In the genomic region with DNA sequence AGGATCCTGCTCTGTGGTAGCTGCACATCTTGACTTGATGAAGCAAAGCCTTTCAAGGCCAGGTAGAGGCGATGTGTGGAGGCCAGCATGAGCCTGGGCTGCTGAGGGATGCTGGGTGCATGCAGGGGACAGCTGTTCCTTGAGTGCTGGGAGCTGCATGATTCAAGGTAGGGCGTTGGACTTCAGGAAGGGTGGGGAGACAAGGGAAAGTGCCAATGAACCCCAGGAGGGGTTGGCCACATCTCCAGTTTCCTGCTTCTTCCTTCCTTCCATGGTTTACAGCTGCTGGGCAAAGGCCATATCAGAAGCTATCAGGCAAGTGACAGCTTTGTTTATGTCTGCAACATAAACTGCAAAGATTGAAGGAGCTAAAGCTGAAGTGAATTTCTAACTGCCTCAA, we compare ENCODE assay signal across 19 mouse cellular contexts. TPM values are rescaled to one million over a fixed set of nuclear protein-coding genes. Genes with fewer than 3 reads are reported as not detected.
DNase-seq lines count a peak whose midpoint lies in the region; ATAC-seq lines count a peak whose summit lies in the region.
"Had no signal": no experiment of that assay in that cellular context is flagged by ENCODE, and none has a peak within 500 bp of the region (broad histone marks: within the 10 kb centered on the region; RNA-seq: fewer than 3 reads in every experiment).

No protein-coding gene starts in this region.

- WGBS in heart, embryonic 11.5 days (ENCODE audit: insufficient replicate concordance): 52% methylated on average over 2 of the region's 2 CpGs
- 44% methylated on average over 2 of the region's 2 CpGs for WGBS in lung, embryonic 15.5 days
- 52% methylated on average over 2 of the region's 2 CpGs for WGBS in intestine, embryonic 16.5 days
- WGBS in stomach, embryonic 14.5 days: 69% methylated on average over 2 of the region's 2 CpGs

- peak overlapping the region; percentile 43; the same call in 1 of the 2 replicates for H3K27ac ChIP-seq in heart, embryonic 11.5 days (ENCODE audit: low read depth, low read length)
- H3K27ac ChIP-seq in lung, embryonic 15.5 days: peak overlapping the region; percentile 59
- H3K27ac ChIP-seq in intestine, embryonic 16.5 days (ENCODE audit: low read length): peak overlapping the region; percentile 52
- peak overlapping the region; percentile 40; the same call in 1 of the 2 replicates for H3K27ac ChIP-seq in stomach, embryonic 14.5 days (ENCODE audit: low read length)
- H3K27ac ChIP-seq: limb, embryonic 12.5 days; neural tube, embryonic 13.5 days had no signal

- H3K4me3 ChIP-seq in heart, embryonic 11.5 days (ENCODE audit: low read depth, low read length): no peak overlapping the region
- no peak overlapping the region for H3K4me3 ChIP-seq in lung, embryonic 15.5 days
- no peak overlapping the region for H3K4me3 ChIP-seq in intestine, embryonic 16.5 days (ENCODE audit: low read length)
- no peak overlapping the region for H3K4me3 ChIP-seq in stomach, embryonic 14.5 days (ENCODE audit: low read depth, low read length)
- H3K4me3 ChIP-seq: heart, embryonic 12.5 days; limb, embryonic 12.5 days; neural tube, embryonic 13.5 days had no signal

- H3K9ac ChIP-seq in heart, embryonic 11.5 days (ENCODE audit: low read depth, low read length): no peak overlapping the region
- no peak overlapping the region for H3K9ac ChIP-seq in lung, embryonic 15.5 days
- H3K9ac ChIP-seq in intestine, embryonic 16.5 days (ENCODE audit: low read depth, low read length): no peak overlapping the region
- H3K9ac ChIP-seq in stomach, embryonic 14.5 days (replicated peaks; ENCODE audit: low read depth, low read length): no peak overlapping the region
- H3K9ac ChIP-seq: heart, embryonic 12.5 days; limb, embryonic 12.5 days; neural tube, embryonic 13.5 days had no signal

- no peaks in the 10 kb centered on the region for H3K36me3 ChIP-seq in heart, embryonic 11.5 days (ENCODE audit: control insufficient read depth, insufficient read depth, low read length)
- H3K36me3 ChIP-seq in lung, embryonic 15.5 days: no peaks in the 10 kb centered on the region
- no peaks in the 10 kb centered on the region for H3K36me3 ChIP-seq in intestine, embryonic 16.5 days (ENCODE audit: control insufficient read depth, insufficient read depth, low read length)
- H3K36me3 ChIP-seq in stomach, embryonic 14.5 days (ENCODE audit: control insufficient read depth, insufficient read depth, low read length): no peaks in the 10 kb centered on the region
- H3K36me3 ChIP-seq: heart, embryonic 12.5 days; limb, embryonic 12.5 days; neural tube, embryonic 13.5 days had no signal

- H3K27me3 ChIP-seq in heart, embryonic 11.5 days (ENCODE audit: control insufficient read depth, insufficient read depth, low read length): no peaks in the 10 kb centered on the region
- no peaks in the 10 kb centered on the region for H3K27me3 ChIP-seq in lung, embryonic 15.5 days
- no peaks in the 10 kb centered on the region for H3K27me3 ChIP-seq in intestine, embryonic 16.5 days (replicated peaks; ENCODE audit: control insufficient read depth, insufficient read depth, low read length)
- H3K27me3 ChIP-seq in stomach, embryonic 14.5 days (ENCODE audit: control insufficient read depth, insufficient read depth, low read length): no peaks in the 10 kb centered on the region
- H3K27me3 ChIP-seq: heart, embryonic 12.5 days; limb, embryonic 12.5 days; neural tube, embryonic 13.5 days; Patski had no signal

- H3K9me3 ChIP-seq in heart, embryonic 11.5 days (replicated peaks; ENCODE audit: control insufficient read depth, low read length): no peaks in the 10 kb centered on the region
- no peaks in the 10 kb centered on the region for H3K9me3 ChIP-seq in lung, embryonic 15.5 days
- no peaks in the 10 kb centered on the region for H3K9me3 ChIP-seq in intestine, embryonic 16.5 days (ENCODE audit: control insufficient read depth, low read length)
- no peaks in the 10 kb centered on the region for H3K9me3 ChIP-seq in stomach, embryonic 14.5 days (ENCODE audit: control insufficient read depth, low read depth, low read length)
- H3K9me3 ChIP-seq: heart, embryonic 12.5 days; limb, embryonic 12.5 days; neural tube, embryonic 13.5 days had no signal

- intact Hi-C loops in heart, postnatal 14 days (cut with DNase I): no loop called here

- H3K4me2 ChIP-seq in heart, embryonic 11.5 days: no peak overlapping the region
- no peak overlapping the region for H3K4me2 ChIP-seq in lung, embryonic 15.5 days
- H3K4me2 ChIP-seq in intestine, embryonic 16.5 days (ENCODE audit: low read depth, low read length): no peak overlapping the region
- no peak overlapping the region for H3K4me2 ChIP-seq in stomach, embryonic 14.5 days (replicated peaks; ENCODE audit: low read depth, low read length)
- H3K4me2 ChIP-seq: heart, embryonic 12.5 days; limb, embryonic 12.5 days; neural tube, embryonic 13.5 days had no signal

- no peak for ATAC-seq in heart, embryonic 11.5 days (replicated peaks; ENCODE audit: insufficient number of reproducible peaks, low FRiP score, low TSS enrichment)
- peak; percentile 25; the same call in 1 of the 2 replicates for ATAC-seq in lung, embryonic 15.5 days (ENCODE audit: borderline replicate concordance, extremely low read depth, low FRiP score, low TSS enrichment)
- ATAC-seq in intestine, embryonic 16.5 days: peak; percentile 91
- no peak for ATAC-seq in stomach, embryonic 14.5 days (ENCODE audit: insufficient number of reproducible peaks, insufficient read depth, low FRiP score, low read depth)
- ATAC-seq: midbrain, embryonic 16.5 days; Patski had no signal

- peaks cover 18% of the 10 kb centered on the region for H3K4me1 ChIP-seq in heart, embryonic 11.5 days (ENCODE audit: control insufficient read depth, insufficient read depth, low read length)
- H3K4me1 ChIP-seq in lung, embryonic 15.5 days: peaks cover 39% of the 10 kb centered on the region
- H3K4me1 ChIP-seq in intestine, embryonic 16.5 days (ENCODE audit: control insufficient read depth, insufficient read depth, low read length): peaks cover 21% of the 10 kb centered on the region
- peaks cover 28% of the 10 kb centered on the region for H3K4me1 ChIP-seq in stomach, embryonic 14.5 days (ENCODE audit: control insufficient read depth, insufficient read depth, low read length)
- H3K4me1 ChIP-seq: limb, embryonic 12.5 days; neural tube, embryonic 13.5 days had no signal

- no peak for DNase-seq in heart, postnatal 14 days
- DNase-seq in lung, postnatal 14 days: no peak
- no peak for DNase-seq in testis, postnatal 14 days (ENCODE audit: low spot score)
- DNase-seq in cerebellum, postnatal 10 days: no peak
- DNase-seq: adrenal gland, postnatal 36 days; cerebellum, postnatal 14 days; gastrocnemius, postnatal 14 days; layer of hippocampus, postnatal 36 days; right cerebral cortex, postnatal 4 days; thymus, postnatal 36 days had no signal

RNA-seq across cellular contexts. Expression of gene P2ry2, which starts 28.9 kb away (rescaled TPM):
- 0.54 and 0.68 TPM in 2 replicates for polyA plus RNA-seq in heart, embryonic 11.5 days (2014; fragmentation: Nextera tagmentation; extraction: Ambion mirVana)
- total RNA-seq in heart, postnatal 14 days (2021): 10 to 100 TPM; 20.6 to 22.1 TPM
- 3.9 and 4.9 TPM in 2 replicates for polyA plus RNA-seq in lung, embryonic 15.5 days (2015; fragmentation: Nextera tagmentation; extraction: Ambion mirVana)
- polyA plus RNA-seq in intestine, embryonic 16.5 days (2015; fragmentation: Nextera tagmentation; extraction: Ambion mirVana): 3.1 and 3.3 TPM in 2 replicates
- 1.7 and 2.0 TPM in 2 replicates for polyA plus RNA-seq in stomach, embryonic 14.5 days (2014; fragmentation: Nextera tagmentation; extraction: Ambion mirVana)

RNA-seq across cellular contexts. Expression of gene Fchsd2, which starts 51.1 kb away (rescaled TPM):
- polyA plus RNA-seq in heart, embryonic 11.5 days (2014; fragmentation: Nextera tagmentation; extraction: Ambion mirVana): 16.3 and 20.4 TPM in 2 replicates
- total RNA-seq in heart, postnatal 14 days (2021): 10 to 100 TPM; 28.9 to 31.3 TPM
- 20.0 and 22.5 TPM in 2 replicates for polyA plus RNA-seq in lung, embryonic 15.5 days (2015; fragmentation: Nextera tagmentation; extraction: Ambion mirVana)
- 19.7 and 23.6 TPM in 2 replicates for polyA plus RNA-seq in intestine, embryonic 16.5 days (2015; fragmentation: Nextera tagmentation; extraction: Ambion mirVana)
- polyA plus RNA-seq in stomach, embryonic 14.5 days (2014; fragmentation: Nextera tagmentation; extraction: Ambion mirVana): 33.1 and 33.7 TPM in 2 replicates

Comparison
In these comparisons a context has a peak if more than half of its experiments do, and no peak if none do; other contexts are left out.
1. ATAC-seq: peak in lung, embryonic 15.5 days (single experiment) and intestine, embryonic 16.5 days (single experiment); none in heart, embryonic 11.5 days (single experiment) and stomach, embryonic 14.5 days (single experiment).
2. Peak in every context shown above with its lines, with median percentiles within 50 percentile points of each other: H3K27ac ChIP-seq.